ENCODE assay signal across 8 mouse cellular contexts in the genomic region with DNA sequence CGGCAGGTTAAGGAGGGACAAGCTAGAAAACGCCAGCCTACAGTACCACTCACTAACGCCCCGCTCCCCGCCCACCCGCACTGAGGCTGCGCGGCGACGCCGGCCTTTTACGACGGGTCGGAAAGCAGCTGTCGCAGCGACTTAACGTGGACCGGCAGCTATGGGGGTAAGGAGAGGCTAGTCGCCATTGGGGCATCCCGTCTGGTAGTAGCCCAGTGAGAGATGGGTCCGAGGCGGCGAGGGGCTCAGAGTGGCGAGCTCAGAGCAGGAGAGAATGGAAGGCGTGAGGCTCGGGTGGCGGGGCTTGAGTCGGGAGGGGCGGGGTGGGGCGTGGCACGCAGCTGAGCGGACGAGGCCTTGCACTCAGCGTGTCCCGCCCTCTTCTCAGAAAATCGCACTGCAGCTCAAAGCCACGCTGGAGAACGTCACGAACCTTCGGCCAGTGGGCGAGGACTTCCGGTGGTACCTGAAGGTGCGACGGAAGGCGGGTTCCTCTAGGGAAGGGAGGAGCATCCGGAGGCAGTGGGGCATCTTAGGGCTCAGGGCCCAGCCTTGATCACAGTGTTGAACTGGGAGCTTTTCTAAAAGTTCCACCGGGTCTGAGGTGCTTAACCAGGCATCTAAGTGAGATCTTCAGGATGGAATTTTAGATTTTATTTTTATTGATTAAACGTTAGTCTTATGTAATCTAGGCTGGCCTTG. TPM values are rescaled to one million over a fixed set of nuclear protein-coding genes. Genes with fewer than 3 reads are reported as not detected.
DNase-seq lines count a peak whose midpoint lies in the region; ATAC-seq and TF ChIP-seq lines count a peak whose summit lies in the region.

A gene (plus strand): TSS at position 83 of the 702 bp plus-strand sequence.

- H3K27me3 ChIP-seq in embryonic facial prominence, embryonic 15.5 days: no peaks in the 10 kb centered on the region
- H3K27me3 ChIP-seq in limb, embryonic 14.5 days (ENCODE audit: control insufficient read depth, insufficient read depth, low read length): no peaks in the 10 kb centered on the region
- H3K27me3 ChIP-seq in midbrain, postnatal 0 days (ENCODE audit: insufficient read depth, low read length): no peaks in the 10 kb centered on the region

- peak within 1 kb of the TSS; percentile 80 for H3K4me3 ChIP-seq in bone marrow, adult 2 months (replicated peaks; ENCODE audit: control insufficient read depth, low read depth, low read length)
- peak within 1 kb of the TSS; percentile 65 for H3K4me3 ChIP-seq in embryonic facial prominence, embryonic 15.5 days (replicated peaks)
- peak within 1 kb of the TSS; percentile 59 for H3K4me3 ChIP-seq in limb, embryonic 14.5 days (replicated peaks; ENCODE audit: low read length)
- peak within 1 kb of the TSS; percentile 53 for H3K4me3 ChIP-seq in midbrain, postnatal 0 days (ENCODE audit: low read depth, low read length)

- ATAC-seq in embryonic facial prominence, embryonic 15.5 days (ENCODE audit: insufficient number of reproducible peaks, low FRiP score, low TSS enrichment, low read depth): peak; percentile 97
- ATAC-seq in limb, embryonic 14.5 days (ENCODE audit: low FRiP score, low read depth): peak; percentile 96
- peak; percentile 93 for ATAC-seq in midbrain, postnatal 0 days (ENCODE audit: low FRiP score)

- peak; percentile 70 for TF ChIP-seq POLR2A in bone marrow, adult 2 months (IDR thresholded peaks at IDR 0.05; ENCODE audit: borderline replicate concordance, control insufficient read depth, low read depth, low read length)
- TF ChIP-seq POLR2A in limb, embryonic 14.5 days (IDR thresholded peaks at IDR 0.05; ENCODE audit: borderline replicate concordance, extremely low read depth, insufficient read depth, insufficient read length): peak; percentile 86; the same call in 1 of the 2 replicates

- H3K9ac ChIP-seq in embryonic facial prominence, embryonic 15.5 days: peak within 1 kb of the TSS; percentile 42
- peak within 1 kb of the TSS; percentile 63 for H3K9ac ChIP-seq in limb, embryonic 14.5 days (ENCODE audit: low read depth, low read length, severe bottlenecking)
- H3K9ac ChIP-seq in midbrain, postnatal 0 days (replicated peaks; ENCODE audit: low read length, poor library complexity, severe bottlenecking): peak within 1 kb of the TSS; percentile 78

- no peaks in the 10 kb centered on the region for H3K9me3 ChIP-seq in embryonic facial prominence, embryonic 15.5 days (replicated peaks)
- no peaks in the 10 kb centered on the region for H3K9me3 ChIP-seq in limb, embryonic 14.5 days (ENCODE audit: control insufficient read depth, low read length)
- no peaks in the 10 kb centered on the region for H3K9me3 ChIP-seq in midbrain, postnatal 0 days (ENCODE audit: low read length)

- peak within 1 kb of the TSS; percentile 75 for H3K27ac ChIP-seq in bone marrow, adult 2 months (ENCODE audit: control insufficient read depth, insufficient read depth, low read depth, low read length, poor library complexity)
- peak within 1 kb of the TSS; percentile 94 for H3K27ac ChIP-seq in embryonic facial prominence, embryonic 15.5 days (replicated peaks)
- H3K27ac ChIP-seq in limb, embryonic 14.5 days (replicated peaks; ENCODE audit: low read depth, low read length): peak within 1 kb of the TSS; percentile 86
- peak within 1 kb of the TSS; percentile 82 for H3K27ac ChIP-seq in midbrain, postnatal 0 days (ENCODE audit: low read depth, low read length)

- H3K36me3 ChIP-seq in embryonic facial prominence, embryonic 15.5 days: peaks cover 56% of the 10 kb centered on the region
- peaks cover 47% of the 10 kb centered on the region for H3K36me3 ChIP-seq in limb, embryonic 14.5 days (ENCODE audit: control insufficient read depth, insufficient read depth, low read length)
- peaks cover 27% of the 10 kb centered on the region for H3K36me3 ChIP-seq in midbrain, postnatal 0 days (ENCODE audit: insufficient read depth, low read length)

- H3K4me2 ChIP-seq in embryonic facial prominence, embryonic 15.5 days (replicated peaks): peak within 1 kb of the TSS; percentile 84
- peak within 1 kb of the TSS; percentile 81 for H3K4me2 ChIP-seq in limb, embryonic 14.5 days (replicated peaks; ENCODE audit: low read depth, low read length, severe bottlenecking)
- peak within 1 kb of the TSS; percentile 76 for H3K4me2 ChIP-seq in midbrain, postnatal 0 days (ENCODE audit: low read depth, low read length, poor library complexity, severe bottlenecking)

- DNase-seq in 416B (ENCODE audit: low read depth): peak; percentile 99
- DNase-seq in heart, adult 8-10 months (ENCODE audit: low spot score): peak; percentile 94
- peak; percentile 97 for DNase-seq in kidney, adult 9 months
- DNase-seq in limb, embryonic 14.5 days (ENCODE audit: low spot score): peak; percentile 95
- peak; percentile 97 for DNase-seq in midbrain, postnatal 0 days (ENCODE audit: low spot score)
- peak; percentile 76 to 84 for DNase-seq in spleen, postnatal 14 days (ENCODE audit: low spot score in 2 of 2)

- no peak for TF ChIP-seq CTCF in bone marrow, adult 2 months (IDR thresholded peaks at IDR 0.05; ENCODE audit: control insufficient read depth, insufficient read depth, low read length)
- no peak for TF ChIP-seq CTCF in midbrain, postnatal 0 days (IDR thresholded peaks at IDR 0.05)

- under 1% methylated on average over 48 of the region's 48 CpGs for WGBS in bone marrow, adult 2 months
- under 1% methylated on average over 48 of the region's 48 CpGs for WGBS in embryonic facial prominence, embryonic 15.5 days
- WGBS in limb, embryonic 14.5 days: under 1% methylated on average over 45 of the region's 48 CpGs
- under 1% methylated on average over 47 of the region's 48 CpGs for WGBS in midbrain, postnatal 0 days

- H3K4me1 ChIP-seq in bone marrow, adult 2 months (ENCODE audit: control insufficient read depth, insufficient read depth, low read length): peaks cover 4% of the 10 kb centered on the region
- H3K4me1 ChIP-seq in embryonic facial prominence, embryonic 15.5 days: peaks cover 14% of the 10 kb centered on the region
- no peaks in the 10 kb centered on the region; the same call in 1 of the 2 replicates for H3K4me1 ChIP-seq in limb, embryonic 14.5 days (ENCODE audit: control insufficient read depth, insufficient read depth, low read length)
- no peaks in the 10 kb centered on the region for H3K4me1 ChIP-seq in midbrain, postnatal 0 days (ENCODE audit: insufficient read depth, low read length)

RNA-seq across cellular contexts. Expression of the gene that starts here (rescaled TPM):
- polyA plus RNA-seq in bone marrow, adult 2 months (2011; ENCODE audit: insufficient read depth, insufficient read length, low replicate concordance, missing spikeins): 28.6 and 77.3 TPM in 2 replicates
- polyA plus RNA-seq in embryonic facial prominence, embryonic 15.5 days (2015; fragmentation: Nextera tagmentation; extraction: Ambion mirVana): 145 and 154 TPM in 2 replicates
- 10 to 100 TPM; 46.1 to 56.8 (median 50.3) TPM for total RNA-seq in heart, adult 8-10 months (2022)
- 139 and 189 TPM in 2 replicates for polyA plus RNA-seq in limb, embryonic 14.5 days (2012; rRNA removed)
- 159 and 163 TPM in 2 replicates for polyA plus RNA-seq in limb, embryonic 14.5 days (2014; fragmentation: Nextera tagmentation; extraction: Ambion mirVana)
- total RNA-seq in midbrain, postnatal 0 days (2014; rRNA removed): 40.5 and 55.5 TPM in 2 replicates
- polyA plus RNA-seq in midbrain, postnatal 0 days (2015; fragmentation: Nextera tagmentation; extraction: Ambion mirVana): 94.7 and 103 TPM in 2 replicates

Comparison
In these comparisons a context has a peak if more than half of its experiments do, and no peak if none do; other contexts are left out.
1. Peak in every context shown above with its lines: DNase-seq, ATAC-seq, H3K4me3 ChIP-seq and H3K27ac ChIP-seq.